Mouse (Mus musculus) mouse embryonic stem cell (cell line): Measurements from ENCODE around the gene Dnm2.

Experiments used
- in situ Hi-C, 2 experiments: fragments of 300-500 bp; cut with MboI; formaldehyde crosslinking; loops; 1 replicate in 1 of 2; 3 replicates in 1 of 2; pipeline ENCODE4 v1.14.3; 2019 to 2020; ENCODE audit warnings: low sequenced_read_pairs in 2 of 2, low pct_unique_long_range_greater_than_20kb in 1 of 2, mixed read lengths in 1 of 2; ENCODE audit not compliant: unreplicated experiment in 1 of 2

Dnm2 gene

GRCm38 (mm10) chr9:21426013-21426412 is 1.3 kb downstream of the Dnm2 start:
- in situ Hi-C loops = no loop called here

GRCm38 (mm10) chr9:21426525-21426924 is 1.8 kb downstream of the Dnm2 start:
- in situ Hi-C loops = no loop called here

- in situ Hi-C loops = no loop called here
Observed at GRCm38 (mm10) chr9:21427773-21428172, 3.1 kb downstream of the Dnm2 start.

- in situ Hi-C loops = no loop called here
Observed at GRCm38 (mm10) chr9:21428178-21428577, 3.5 kb downstream of the Dnm2 start.

- in situ Hi-C loops = no loop called here
Observed at GRCm38 (mm10) chr9:21430724-21431123, 6.0 kb downstream of the Dnm2 start.

GRCm38 (mm10) chr9:21432066-21432465 is 7.4 kb downstream of the Dnm2 start:
- in situ Hi-C loops = no loop called here

- in situ Hi-C loops = no loop called here
Observed at GRCm38 (mm10) chr9:21433766-21434165, 9.1 kb downstream of the Dnm2 start.

GRCm38 (mm10) chr9:21434410-21434809 is 9.7 kb downstream of the Dnm2 start:
- in situ Hi-C loops = no loop called here

GRCm38 (mm10) chr9:21435777-21436635 is 11.3 kb downstream of the Dnm2 start:
- in situ Hi-C loops = no loop called here

- in situ Hi-C loops = no loop called here
Observed at GRCm38 (mm10) chr9:21437577-21437976, 12.9 kb downstream of the Dnm2 start.

- in situ Hi-C loops = no loop called here
Observed at GRCm38 (mm10) chr9:21438219-21438618, 13.5 kb downstream of the Dnm2 start.

- in situ Hi-C loops = no loop called here
Observed at GRCm38 (mm10) chr9:21439456-21439855, 14.7 kb downstream of the Dnm2 start.

- in situ Hi-C loops = no loop called here
Observed at GRCm38 (mm10) chr9:21439914-21440313, 15.2 kb downstream of the Dnm2 start.

- in situ Hi-C loops = no loop called here
Observed at GRCm38 (mm10) chr9:21440387-21440786, 15.7 kb downstream of the Dnm2 start.

- in situ Hi-C loops = no loop called here
Observed at GRCm38 (mm10) chr9:21443853-21444252, 19.1 kb downstream of the Dnm2 start.

GRCm38 (mm10) chr9:21444574-21444973 is 19.9 kb downstream of the Dnm2 start:
- in situ Hi-C loops = no loop called here

- in situ Hi-C loops = no loop called here
Observed at GRCm38 (mm10) chr9:21445081-21445744, 20.5 kb downstream of the Dnm2 start.

GRCm38 (mm10) chr9:21447778-21448177 is 23.1 kb downstream of the Dnm2 start:
- in situ Hi-C loops = no loop called here

- in situ Hi-C loops = no loop called here
Observed at GRCm38 (mm10) chr9:21449710-21450109, 25.0 kb downstream of the Dnm2 start.

GRCm38 (mm10) chr9:21450270-21450669 is 25.6 kb downstream of the Dnm2 start:
- in situ Hi-C loops = no loop called here
